Mouse (Mus musculus) neural tube, embryonic 15.5 days (tissue): ENCODE data around the gene Qsox1. TPM values are rescaled to one million over a fixed set of nuclear protein-coding genes. Genes with fewer than 3 reads are reported as not detected.

Source experiments
- ATAC-seq: fragments of 200-750 bp; cut with Nextera tagmentation; 2 replicates; pipeline ENCODE4 v1.8.0; 2017; ENCODE audit warnings: mild to moderate bottlenecking, moderate TSS enrichment, moderate library complexity; ENCODE audit not compliant: low FRiP score
- H3K27ac ChIP-seq: fragments of 300-500 bp; sonication (generic); replicated peaks from 2 replicates; pipeline ENCODE4 v1.5.1; 2015; ENCODE audit warnings: mild to moderate bottlenecking, inconsistent platforms
- H3K27me3 ChIP-seq: fragments of 300-500 bp; sonication (generic); replicated peaks from 2 replicates; pipeline ENCODE4 v1.6.1; 2015; ENCODE audit warnings: inconsistent platforms
- H3K36me3 ChIP-seq: fragments of 300-500 bp; sonication (generic); 2 replicates; pipeline ENCODE4 v1.6.1; 2015; ENCODE audit warnings: inconsistent platforms
- H3K4me1 ChIP-seq: fragments of 300-500 bp; sonication (generic); 2 replicates; pipeline ENCODE4 v1.6.1; 2015; ENCODE audit warnings: inconsistent platforms
- H3K4me2 ChIP-seq: fragments of 300-500 bp; sonication (generic); 2 replicates; pipeline ENCODE4 v1.6.1; 2015; ENCODE audit warnings: inconsistent platforms, mild to moderate bottlenecking, moderate library complexity
- H3K4me3 ChIP-seq: fragments of 300-500 bp; sonication (generic); replicated peaks from 2 replicates; pipeline ENCODE4 v1.5.1; 2015; ENCODE audit warnings: mild to moderate bottlenecking, inconsistent platforms
- H3K9ac ChIP-seq: fragments of 300-500 bp; sonication (generic); replicated peaks from 2 replicates; pipeline ENCODE4 v1.6.1; 2015; ENCODE audit warnings: mild to moderate bottlenecking, inconsistent platforms
- H3K9me3 ChIP-seq: fragments of 300-500 bp; sonication (generic); replicated peaks from 2 replicates; pipeline ENCODE4 v1.6.1; 2016; ENCODE audit warnings: inconsistent platforms
- WGBS: fragments of 180-500 bp; shearing (Covaris S2); methylation state at CpG from one replicate; pipeline ENCODE4 v1.1.7; 2015; ENCODE audit warnings: mixed read lengths; 5-methylcytosine and 5-hydroxymethylcytosine counted together
- polyA plus RNA-seq: library from polyadenylated mRNA; unstranded; fragments of >200 nt; fragmentation: Nextera tagmentation; extraction: Ambion mirVana; gene quantifications from 2 replicates; pipeline ENCODE4 v1.2.1, GENCODE M21; 2015

Qsox1 gene
- polyA plus RNA-seq: 20.4 and 22.7 TPM in 2 replicates

GRCm38 (mm10) chr1:155812581-155813499 lies at the start of gene Qsox1:
Qsox1 (minus strand) TSS chr1:155812889.
- no peaks in the 10 kb centered on the region for H3K36me3 ChIP-seq
- H3K27me3 ChIP-seq: peaks cover 4% of the 10 kb centered on the region; the same call in 1 of the 2 replicates
- H3K9me3 ChIP-seq: no peaks in the 10 kb centered on the region
- peak within 1 kb of the TSS; percentile 75 for H3K4me2 ChIP-seq
- H3K4me3 ChIP-seq: peak within 1 kb of the TSS; percentile 89
- peaks cover 33% of the 10 kb centered on the region for H3K4me1 ChIP-seq
- H3K27ac ChIP-seq: peak within 1 kb of the TSS; percentile 77
- under 1% methylated on average over 67 of the region's 67 CpGs for WGBS
- peak within 1 kb of the TSS; percentile 76 for H3K9ac ChIP-seq
- peak; percentile 96 for ATAC-seq

GRCm38 (mm10) chr1:155854926-155855702 lies 42.4 kb upstream of the Qsox1 start:
- peaks cover 54% of the 10 kb centered on the region for H3K36me3 ChIP-seq

GRCm38 (mm10) chr1:155853009-155853408 lies 40.3 kb upstream of the Qsox1 start:
- Histone ChIP-seq H3K9ac (no peak overlapping the region), H3K27me3 (no peaks in the 10 kb centered on the region), H3K36me3 (peaks cover 54% of the 10 kb centered on the region), H3K4me3 (no peak overlapping the region), H3K4me2 (no peak overlapping the region), H3K27ac (no peak overlapping the region), H3K4me1 (no peaks in the 10 kb centered on the region), H3K9me3 (no peaks in the 10 kb centered on the region)
- WGBS: 97% methylated on average over 5 of the region's 5 CpGs
- no peak for ATAC-seq

More at GRCm38 (mm10) chr1:155854926-155855702, 42.4 kb upstream of the Qsox1 start:
- Histone ChIP-seq H3K27ac (no peak overlapping the region), H3K4me2 (no peak overlapping the region), H3K9me3 (no peaks in the 10 kb centered on the region), H3K9ac (no peak overlapping the region), H3K4me1 (no peaks in the 10 kb centered on the region), H3K27me3 (no peaks in the 10 kb centered on the region), H3K4me3 (no peak overlapping the region)
- WGBS: 83% methylated on average over 7 of the region's 7 CpGs
- ATAC-seq: no peak

GRCm38 (mm10) chr1:155844235-155844634 lies 31.5 kb upstream of the Qsox1 start:
- no peak overlapping the region for H3K4me2 ChIP-seq
- H3K4me1 ChIP-seq: no peaks in the 10 kb centered on the region
- no peak overlapping the region for H3K9ac ChIP-seq
- H3K9me3 ChIP-seq: no peaks in the 10 kb centered on the region
- no peak for ATAC-seq
- H3K27me3 ChIP-seq: no peaks in the 10 kb centered on the region
- no peak overlapping the region for H3K4me3 ChIP-seq
- H3K27ac ChIP-seq: no peak overlapping the region
- peaks cover 36% of the 10 kb centered on the region for H3K36me3 ChIP-seq
- 64% methylated on average over 5 of the region's 5 CpGs for WGBS

GRCm38 (mm10) chr1:155843538-155843937 lies 30.8 kb upstream of the Qsox1 start:
- Histone ChIP-seq H3K4me1 (no peaks in the 10 kb centered on the region), H3K27me3 (no peaks in the 10 kb centered on the region), H3K27ac (no peak overlapping the region), H3K36me3 (peaks cover 37% of the 10 kb centered on the region), H3K4me3 (no peak overlapping the region), H3K9ac (no peak overlapping the region), H3K4me2 (no peak overlapping the region), H3K9me3 (no peaks in the 10 kb centered on the region; the same call in 1 of the 2 replicates)
- ATAC-seq: no peak
- WGBS: 92% methylated on average over 4 of the region's 4 CpGs

GRCm38 (mm10) chr1:155835667-155836066 lies 23.0 kb upstream of the Qsox1 start:
- H3K9me3 ChIP-seq: no peaks in the 10 kb centered on the region; the same call in 1 of the 2 replicates
- no peak overlapping the region for H3K27ac ChIP-seq
- 72% methylated on average over 2 of the region's 2 CpGs for WGBS
- no peaks in the 10 kb centered on the region for H3K27me3 ChIP-seq
- peaks cover 20% of the 10 kb centered on the region for H3K36me3 ChIP-seq
- ATAC-seq: no peak
- H3K4me3 ChIP-seq: no peak overlapping the region
- no peaks in the 10 kb centered on the region for H3K4me1 ChIP-seq
- no peak overlapping the region for H3K4me2 ChIP-seq
- no peak overlapping the region for H3K9ac ChIP-seq

- Histone ChIP-seq H3K4me1 (no peaks in the 10 kb centered on the region), H3K9me3 (no peaks in the 10 kb centered on the region; the same call in 1 of the 2 replicates), H3K27ac (no peak overlapping the region), H3K4me2 (no peak overlapping the region), H3K36me3 (peaks cover 13% of the 10 kb centered on the region), H3K9ac (no peak overlapping the region), H3K4me3 (no peak overlapping the region), H3K27me3 (no peaks in the 10 kb centered on the region)
- no peak for ATAC-seq
- WGBS: 88% methylated on average over 9 of the region's 9 CpGs
Measured at GRCm38 (mm10) chr1:155833610-155834009, 20.9 kb upstream of the Qsox1 start.

- no peak overlapping the region for H3K4me2 ChIP-seq
- 89% methylated on average over 3 of the region's 3 CpGs for WGBS
- no peaks in the 10 kb centered on the region for H3K9me3 ChIP-seq
- no peak overlapping the region for H3K27ac ChIP-seq
- H3K36me3 ChIP-seq: 0 out of 2 replicates have a peak, but pooled peaks cover 1% of the 10 kb centered on the region
- H3K27me3 ChIP-seq: no peaks in the 10 kb centered on the region
- H3K4me3 ChIP-seq: no peak overlapping the region
- no peak for ATAC-seq
- H3K4me1 ChIP-seq: no peaks in the 10 kb centered on the region
- H3K9ac ChIP-seq: no peak overlapping the region
Measured at GRCm38 (mm10) chr1:155831958-155832357, 19.3 kb upstream of the Qsox1 start.

- Histone ChIP-seq H3K9ac (no peak overlapping the region), H3K9me3 (no peaks in the 10 kb centered on the region), H3K27me3 (no peaks in the 10 kb centered on the region), H3K4me1 (no peaks in the 10 kb centered on the region), H3K27ac (no peak overlapping the region), H3K4me2 (no peak overlapping the region), H3K36me3 (no peaks in the 10 kb centered on the region), H3K4me3 (no peak overlapping the region)
- 73% methylated on average over 6 of the region's 6 CpGs for WGBS
- no peak for ATAC-seq
Measured at GRCm38 (mm10) chr1:155830861-155831260, 18.2 kb upstream of the Qsox1 start.

GRCm38 (mm10) chr1:155827703-155828295 lies 15.1 kb upstream of the Qsox1 start:
- Histone ChIP-seq H3K9ac (no peak overlapping the region), H3K36me3 (no peaks in the 10 kb centered on the region), H3K27ac (no peak overlapping the region), H3K4me3 (no peak overlapping the region), H3K27me3 (no peaks in the 10 kb centered on the region), H3K4me2 (no peak overlapping the region), H3K9me3 (no peaks in the 10 kb centered on the region), H3K4me1 (no peaks in the 10 kb centered on the region)
- 75% methylated on average over 8 of the region's 8 CpGs for WGBS
- no peak for ATAC-seq

GRCm38 (mm10) chr1:155826803-155827395 lies 14.2 kb upstream of the Qsox1 start:
- Histone ChIP-seq H3K4me2 (no peak overlapping the region), H3K4me1 (no peaks in the 10 kb centered on the region), H3K9ac (no peak overlapping the region), H3K36me3 (no peaks in the 10 kb centered on the region), H3K27ac (no peak overlapping the region), H3K27me3 (no peaks in the 10 kb centered on the region), H3K4me3 (no peak overlapping the region), H3K9me3 (no peaks in the 10 kb centered on the region)
- ATAC-seq: no peak
- whole genome bisulfite sequencing: 36% methylated on average over 5 of the region's 5 CpGs
